Mouse (Mus musculus): ENCODE measurements around the gene Lgals2.

- TF ChIP-seq POLR2A (IDR thresholded peaks at IDR 0.05; ENCODE audit: borderline replicate concordance, extremely low read depth, low read depth, low read length) (no peak), CTCF (IDR thresholded peaks at IDR 0.05; ENCODE audit: insufficient read depth, low read length) (no peak)
Measured at GRCm38 (mm10) chr15:78857009-78857408, 1.7 kb upstream of the Lgals2 start.

Measured in lung, adult 2 months (tissue).